Mouse (Mus musculus) brain, embryonic 18.5 days (tissue): ENCODE results near the gene Ip6k3.

Experiments
- DNase-seq: peaks from one replicate; pipeline ENCODE4 v3.0.0-alpha.2; 2012; ENCODE audit warnings: low read depth, low spot score

Gene Ip6k3

DNA sequence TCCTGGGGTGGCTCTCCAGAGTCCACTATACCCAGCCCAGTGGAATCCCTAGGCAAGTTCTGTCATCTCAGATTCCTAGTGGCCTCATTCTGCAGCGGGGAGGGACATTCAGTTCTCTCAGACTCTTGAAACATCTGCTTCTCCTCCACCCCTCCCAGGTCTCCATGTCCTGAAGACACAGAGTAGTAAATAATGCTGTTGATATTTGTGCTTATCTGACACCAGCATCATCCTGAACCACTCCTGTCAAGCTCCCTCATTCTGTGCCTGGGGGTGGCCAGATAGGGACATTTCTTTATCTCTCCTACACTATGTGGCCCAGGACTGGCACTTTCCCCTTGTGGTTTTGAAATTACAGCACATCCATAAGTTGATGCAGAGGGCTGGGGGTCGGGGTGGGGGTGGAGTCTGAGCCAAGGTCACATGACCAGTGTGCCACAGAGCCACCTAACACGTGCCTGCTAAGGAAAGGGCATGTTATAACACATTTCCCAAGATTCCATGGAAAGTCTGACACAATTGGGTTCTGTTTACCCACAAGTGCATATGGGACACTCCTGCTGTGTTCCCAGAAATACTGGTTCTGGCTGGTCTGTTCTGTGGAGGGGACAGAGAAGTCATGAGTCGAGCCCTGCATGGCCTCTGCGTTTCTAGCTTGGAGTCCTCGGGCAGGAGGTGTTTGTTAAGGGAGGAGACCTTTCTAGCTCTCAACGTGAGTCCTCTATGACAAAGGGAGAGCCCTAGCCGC, 14.4 kb downstream of the Ip6k3 start:
- no peak for DNase-seq

DNA sequence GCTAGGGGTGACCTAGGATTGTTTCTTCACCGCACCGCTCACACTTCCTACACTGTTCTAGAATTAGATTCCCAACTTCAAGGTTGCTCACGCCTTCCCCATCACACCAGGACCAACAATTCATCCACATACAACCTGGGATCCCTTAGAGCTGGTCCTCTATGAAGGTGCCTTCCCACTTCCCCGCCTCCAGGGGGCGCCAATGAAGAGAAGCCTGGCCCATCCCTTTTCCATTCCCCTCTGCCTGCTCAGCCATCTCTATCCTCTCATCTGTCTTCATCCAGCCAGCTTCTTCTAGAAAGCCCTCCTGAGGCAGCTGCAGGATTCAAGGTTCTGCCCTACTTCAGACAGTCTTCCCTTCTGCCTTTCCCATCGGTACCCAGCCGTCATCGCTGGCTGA, 16.2 kb downstream of the Ip6k3 start:
- no peak for DNase-seq

DNA sequence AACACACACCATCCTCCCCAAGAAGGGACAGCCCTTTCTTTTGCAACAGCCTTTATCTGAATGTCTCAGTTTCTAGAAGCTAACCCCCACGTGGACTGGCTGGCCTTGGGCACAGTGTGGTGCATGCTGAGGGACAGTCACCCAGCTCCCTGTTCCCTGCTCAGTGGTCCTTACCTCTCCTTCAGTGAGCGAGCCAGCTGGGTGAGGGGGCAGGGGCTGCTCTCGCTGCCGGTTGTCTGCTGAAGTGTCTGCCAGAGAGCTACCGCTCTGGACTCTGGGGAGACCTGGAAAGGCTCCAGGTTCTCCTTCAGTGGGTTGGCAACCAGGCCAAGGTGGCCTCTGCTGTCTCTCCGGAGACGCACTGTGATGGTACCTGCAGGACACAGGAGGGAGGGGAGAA, 16.7 kb downstream of the Ip6k3 start:
- DNase-seq, result no peak

DNA sequence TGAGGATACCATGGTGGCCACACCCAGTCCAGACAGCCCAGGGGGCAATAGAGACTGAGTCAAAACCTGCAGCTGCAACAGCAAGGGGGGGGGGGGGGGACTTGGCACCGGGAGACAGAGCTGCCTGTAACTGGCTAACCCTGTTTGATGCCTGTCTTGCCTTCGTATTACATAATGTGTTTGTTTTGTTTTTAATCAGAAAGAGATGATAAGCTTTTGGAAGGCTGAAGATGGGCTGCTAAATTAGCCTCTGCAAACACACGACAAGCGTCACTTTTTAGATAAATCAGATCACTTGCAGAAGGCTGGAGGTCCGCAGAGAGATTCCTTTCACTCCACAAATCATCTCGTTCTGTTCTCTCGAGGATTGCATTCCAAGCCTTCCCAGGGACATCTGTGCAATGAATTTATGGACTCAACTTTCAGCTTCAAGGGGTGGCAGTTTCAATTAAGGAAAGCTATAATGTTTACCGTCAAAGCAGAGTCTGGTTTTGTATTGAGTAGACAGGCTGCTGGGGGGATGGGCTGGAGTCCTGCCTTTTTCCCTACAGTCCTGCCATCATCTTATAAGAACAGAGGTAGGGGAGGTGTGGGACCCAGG, 21.2 kb downstream of the Ip6k3 start:
- no peak for DNase-seq

DNA sequence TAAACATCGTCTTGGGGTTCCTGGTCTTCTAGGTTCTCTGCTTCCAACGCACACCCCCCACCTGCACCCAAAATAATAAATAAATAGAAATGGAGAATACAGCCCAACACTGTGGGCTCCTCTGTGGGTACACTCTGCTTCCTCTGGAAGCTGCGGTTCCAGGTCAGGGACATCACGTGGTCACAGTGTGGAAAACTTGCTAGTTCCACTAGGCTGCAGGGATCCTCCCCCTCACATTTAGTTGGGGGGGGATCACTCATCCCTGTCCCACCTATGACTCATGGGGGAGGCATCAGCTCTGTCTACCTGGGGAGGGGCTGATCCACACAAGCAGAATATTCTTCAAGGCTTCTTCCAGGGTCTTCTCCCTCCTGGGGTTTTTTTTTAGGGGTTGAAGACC, 23.4 kb downstream of the Ip6k3 start:
- DNase-seq, result no peak

DNA sequence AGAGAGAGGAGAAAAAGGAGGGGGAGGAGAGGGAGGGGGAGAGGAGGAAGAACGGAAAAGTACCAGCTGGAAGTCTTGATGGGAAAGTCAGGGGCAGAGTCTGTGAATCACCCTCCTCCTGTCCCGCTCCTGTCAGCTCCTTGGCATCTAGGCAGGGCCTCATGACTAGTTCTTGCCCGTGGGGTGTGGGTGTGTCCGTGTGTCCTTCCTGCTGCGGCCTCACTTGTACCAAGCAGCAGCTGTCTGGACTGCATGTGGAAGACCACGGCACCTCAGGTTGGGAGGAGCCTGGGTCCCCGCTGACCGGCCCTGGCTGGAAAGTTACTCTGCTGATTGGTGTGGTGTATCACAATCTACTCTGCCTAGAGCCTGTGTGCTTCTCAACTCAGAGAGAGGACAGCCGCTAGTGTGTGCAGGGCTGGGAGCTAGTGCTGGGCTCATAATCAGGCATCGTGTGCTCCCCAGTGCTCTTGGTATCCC, 25.6 kb downstream of the Ip6k3 start:
- no peak for DNase-seq

DNA sequence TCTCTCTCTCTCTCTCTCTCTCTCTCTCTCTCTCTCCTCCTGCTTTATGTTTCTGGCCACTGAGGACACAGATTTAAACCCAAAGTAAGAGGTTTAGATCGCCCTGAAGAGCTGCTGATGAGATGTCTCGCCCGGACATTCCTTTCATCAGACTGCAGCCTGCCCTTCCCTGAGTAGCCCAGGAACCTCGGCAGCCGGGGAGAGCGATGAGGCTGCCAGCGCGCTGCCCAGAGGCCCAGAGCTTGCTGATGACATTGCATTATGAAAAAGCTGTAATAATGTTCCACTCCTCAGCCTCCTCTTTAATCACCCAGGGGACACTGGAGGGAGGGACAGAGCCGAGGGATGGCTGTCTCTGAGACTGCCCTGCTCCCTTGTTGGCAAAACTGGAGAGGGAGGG, 27.3 kb downstream of the Ip6k3 start:
- no peak for DNase-seq

DNA sequence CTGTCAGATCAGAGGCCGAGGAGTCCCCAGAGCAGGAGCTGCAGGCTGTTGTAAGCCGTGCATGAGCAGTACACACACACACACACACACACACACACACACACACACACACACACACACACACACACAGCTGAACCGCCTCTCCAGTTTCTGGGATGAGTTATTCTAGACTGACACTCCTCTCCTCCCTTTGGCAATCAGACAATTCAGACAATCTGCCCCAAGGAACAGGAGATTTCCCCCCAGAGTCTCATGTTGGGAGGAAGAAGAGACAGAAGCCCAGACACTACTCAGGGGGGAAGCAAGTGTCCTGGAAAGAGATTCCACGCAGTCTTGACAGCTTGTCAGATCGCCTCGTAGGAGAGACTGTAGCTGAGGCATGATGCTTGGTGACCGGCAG, 28.3 kb downstream of the Ip6k3 start:
- no peak for DNase-seq

DNA sequence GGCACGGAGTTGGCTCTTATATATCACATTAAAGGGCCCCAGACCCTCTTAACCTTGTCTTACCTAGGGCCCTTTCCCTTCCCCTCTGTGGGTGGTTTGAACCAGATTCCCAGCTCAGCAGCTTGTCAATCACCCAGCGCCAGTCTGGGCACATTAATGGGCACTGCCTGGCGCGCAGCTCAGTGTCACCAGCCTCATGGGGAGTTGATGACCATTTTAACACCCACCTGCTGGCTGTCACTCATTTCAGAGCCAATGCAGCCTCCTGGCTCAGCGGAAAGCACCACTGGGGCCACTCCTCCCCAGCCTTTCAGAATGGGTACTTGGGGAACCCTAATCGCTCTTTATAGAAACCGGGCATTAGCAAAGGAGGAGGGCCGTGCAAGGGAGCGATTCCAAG, 29.2 kb downstream of the Ip6k3 start:
- DNase-seq, result no peak

DNA sequence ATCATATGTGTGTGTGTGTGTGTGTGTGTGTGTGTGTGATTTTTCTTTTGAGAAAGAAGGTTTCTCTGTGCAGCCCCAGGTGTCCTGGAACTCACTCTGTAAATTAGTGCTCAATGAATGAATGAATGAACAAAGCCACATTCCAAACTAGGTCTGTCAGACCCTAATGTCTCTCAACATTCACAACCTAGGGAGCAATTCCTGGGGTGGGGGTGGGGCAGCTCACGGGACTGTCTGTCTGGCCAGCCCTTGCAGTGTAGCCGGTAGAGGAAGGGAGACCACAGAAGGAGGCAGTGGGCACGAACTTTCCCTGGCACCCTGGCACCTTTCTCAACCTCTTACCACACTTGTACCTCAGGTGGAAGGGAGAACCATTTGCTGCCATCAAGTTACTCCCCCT, 32.9 kb downstream of the Ip6k3 start:
- no peak for DNase-seq

DNA sequence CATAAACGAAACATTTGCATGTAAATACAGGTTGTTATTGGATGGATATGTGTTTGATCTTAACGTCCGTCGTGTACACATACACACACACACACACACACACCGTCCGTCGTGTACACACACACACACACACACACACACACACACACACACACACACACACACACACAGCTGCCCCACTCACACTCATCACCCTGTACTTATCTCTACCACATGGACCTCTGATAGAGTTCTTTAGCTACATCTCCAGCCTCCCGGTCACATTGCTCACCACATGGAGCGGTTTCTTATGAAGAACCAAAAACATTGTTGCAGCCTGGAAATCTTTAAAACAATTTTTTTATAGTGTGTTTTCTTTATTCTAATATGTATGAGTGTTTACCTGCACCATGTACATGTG, 33.4 kb downstream of the Ip6k3 start:
- DNase-seq, result no peak

DNA sequence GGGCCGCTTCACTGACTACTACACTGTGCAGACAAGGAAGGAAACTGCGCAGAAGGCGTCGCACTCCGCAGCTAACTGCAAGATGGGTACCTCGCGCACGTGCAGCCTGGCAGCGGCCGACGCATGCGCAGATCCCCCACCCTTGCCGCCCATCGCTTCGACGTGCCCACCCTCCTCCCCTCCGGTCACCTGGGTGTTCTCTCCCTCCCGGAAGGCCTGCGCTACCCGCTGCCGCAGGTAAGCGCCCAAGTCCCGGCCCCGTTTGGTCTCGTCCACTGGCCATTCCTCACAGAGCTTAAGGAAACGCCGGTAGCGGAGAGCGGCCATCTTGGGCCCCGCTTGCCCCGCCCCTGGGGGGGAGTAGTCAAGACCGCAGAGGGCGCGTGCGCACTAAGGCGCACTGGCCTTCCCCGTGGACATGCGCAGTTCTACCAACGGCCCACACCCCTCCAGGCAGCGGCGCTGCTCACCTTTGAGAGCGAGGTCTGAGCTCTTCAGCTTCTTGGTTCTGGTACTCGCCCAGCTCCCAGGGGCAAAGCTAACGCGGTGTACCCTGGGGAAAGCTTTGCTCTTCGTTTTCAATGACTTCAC, 33.9 kb downstream of the Ip6k3 start, which contains the start of gene Uqcc2:
TSS of gene Uqcc2 (minus strand) at position 366 of the 591 bp plus-strand sequence.
- DNase-seq, result peak; percentile 95

DNA sequence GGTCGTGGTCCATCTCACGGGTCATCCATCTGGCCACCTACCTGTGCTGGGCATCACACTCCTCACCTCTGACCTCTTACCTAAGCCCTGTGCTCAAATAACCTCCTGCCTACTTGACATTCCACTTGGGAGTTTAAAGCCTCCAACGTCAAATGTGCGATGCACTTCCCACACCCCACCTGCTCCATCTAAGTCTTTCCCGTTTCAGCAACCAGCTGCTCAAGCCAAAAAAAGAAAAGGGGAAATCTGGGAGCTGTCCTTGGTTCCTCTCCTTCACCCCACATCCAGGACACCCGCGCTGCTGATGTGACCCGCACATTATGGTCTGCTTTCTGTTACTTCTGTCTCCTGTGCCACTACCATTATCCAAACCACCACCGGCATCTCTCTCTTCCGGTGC, 35.4 kb downstream of the Ip6k3 start:
- no peak for DNase-seq

DNA sequence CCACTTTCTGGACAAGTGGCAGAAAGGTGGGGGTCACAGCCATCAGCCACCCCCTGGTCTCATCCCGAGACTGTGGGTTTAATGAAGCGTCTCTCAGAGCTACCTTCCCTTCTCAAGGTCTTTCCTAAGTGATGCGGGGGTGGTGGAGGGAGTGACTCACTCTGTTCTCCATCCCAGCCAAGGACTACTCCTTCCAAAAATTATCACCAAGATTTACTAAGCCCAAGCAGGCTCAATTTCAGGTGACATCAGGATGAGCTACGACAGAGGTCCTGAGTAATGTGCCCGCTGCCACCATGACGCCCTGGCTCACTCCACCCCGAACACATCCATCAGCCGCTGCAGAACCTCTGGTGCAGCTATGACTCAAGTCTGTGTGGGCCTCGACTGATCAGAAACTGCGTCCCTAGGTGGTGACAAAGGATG, 36.3 kb downstream of the Ip6k3 start:
- no peak for DNase-seq

DNA sequence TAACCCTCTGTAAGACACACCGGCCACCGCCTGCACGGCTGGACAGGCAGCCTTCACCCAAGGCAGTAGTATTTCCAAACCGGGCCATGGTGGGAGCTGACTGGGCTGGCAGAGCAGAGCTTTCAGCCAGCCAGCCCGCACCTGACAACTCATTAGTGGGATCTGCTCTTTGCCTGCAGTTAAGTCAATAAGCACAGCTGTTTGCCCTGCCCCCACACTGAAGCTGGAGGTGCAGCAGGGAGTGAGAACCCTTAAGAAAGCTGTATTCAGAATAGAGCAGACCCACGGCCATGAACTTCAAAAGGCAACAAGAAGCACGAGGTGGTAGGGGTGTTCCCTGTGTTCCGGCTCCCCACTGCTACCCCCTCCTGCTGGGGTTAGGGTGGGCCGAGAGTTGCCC, 37.3 kb downstream of the Ip6k3 start:
- no peak for DNase-seq

DNA sequence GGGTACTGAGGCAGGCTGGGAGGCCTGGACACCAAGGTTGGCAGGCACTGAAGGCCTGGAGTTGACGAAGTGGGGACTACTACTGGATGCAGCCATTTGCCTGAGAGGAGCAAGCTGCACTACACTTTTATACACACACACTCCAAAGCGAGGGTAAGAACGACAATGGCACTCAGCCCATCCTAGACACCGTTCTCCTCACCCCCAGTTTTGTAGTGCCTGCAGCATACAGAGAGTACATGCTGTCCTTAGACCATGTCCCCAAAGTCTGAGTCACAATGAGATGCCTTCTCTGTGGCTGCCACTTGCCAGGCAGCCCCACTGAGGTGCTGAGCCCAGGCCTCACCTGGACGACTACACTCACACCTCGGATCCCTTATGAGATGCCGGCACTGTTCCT, 37.8 kb downstream of the Ip6k3 start:
- no peak for DNase-seq

DNA sequence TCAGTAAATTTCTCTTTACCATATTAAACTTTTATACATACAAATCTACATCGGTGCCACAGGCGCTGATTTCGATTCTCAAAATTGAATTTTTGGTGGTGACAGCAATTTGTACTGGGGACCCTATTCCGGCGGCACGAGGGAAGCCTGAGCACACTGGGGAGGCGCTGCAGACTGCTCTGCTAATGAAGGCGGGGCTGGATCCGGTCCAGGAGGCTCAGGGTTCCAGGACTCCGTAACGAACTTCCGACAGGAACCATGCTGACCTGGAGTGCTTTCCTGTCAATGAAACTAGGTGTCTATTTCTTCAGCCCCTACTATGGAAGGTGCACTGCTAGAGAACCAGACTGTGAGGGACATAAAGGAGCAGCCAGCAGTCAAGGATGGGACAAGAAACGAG, 38.3 kb downstream of the Ip6k3 start:
- no peak for DNase-seq

DNA sequence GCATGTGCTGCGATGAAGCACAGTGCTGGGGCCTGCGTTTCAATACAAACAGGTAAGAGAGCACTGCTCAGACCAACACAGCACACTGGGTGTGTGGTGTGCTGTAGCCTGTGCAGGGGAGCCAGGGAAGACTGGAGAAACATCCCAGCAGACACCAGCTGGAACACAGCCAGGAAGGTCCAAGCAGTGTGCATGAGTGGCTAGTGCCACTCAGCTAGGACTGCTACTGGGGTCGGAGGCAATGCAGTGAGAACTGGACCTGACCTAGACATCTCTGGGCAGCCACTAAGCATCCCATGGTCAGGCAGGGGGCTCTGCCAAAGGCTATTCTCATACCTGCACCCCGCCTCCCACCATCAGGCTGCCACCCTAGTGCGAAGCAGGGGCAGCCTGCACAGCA, 39.4 kb downstream of the Ip6k3 start:
- no peak for DNase-seq

DNA sequence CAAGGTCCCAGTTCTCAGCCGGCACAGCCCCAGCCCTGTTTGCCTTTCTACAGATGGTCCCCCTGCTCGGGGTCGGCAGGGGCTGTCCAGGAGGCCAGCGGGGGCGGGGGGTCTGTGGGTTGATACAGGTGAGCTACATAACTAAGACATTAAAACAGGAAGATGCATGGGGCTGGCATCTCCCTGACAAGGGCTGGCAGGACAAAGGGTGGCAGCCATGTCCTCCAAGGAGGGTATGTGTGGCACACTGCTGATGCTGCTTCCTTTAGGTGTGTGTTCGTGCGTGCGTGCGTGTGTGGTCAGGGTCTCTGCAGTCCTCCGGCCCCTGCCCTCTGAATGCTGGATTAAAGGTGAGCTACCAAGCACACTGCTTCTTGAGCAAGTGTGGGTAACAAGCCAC, 40.6 kb downstream of the Ip6k3 start:
- no peak for DNase-seq

DNA sequence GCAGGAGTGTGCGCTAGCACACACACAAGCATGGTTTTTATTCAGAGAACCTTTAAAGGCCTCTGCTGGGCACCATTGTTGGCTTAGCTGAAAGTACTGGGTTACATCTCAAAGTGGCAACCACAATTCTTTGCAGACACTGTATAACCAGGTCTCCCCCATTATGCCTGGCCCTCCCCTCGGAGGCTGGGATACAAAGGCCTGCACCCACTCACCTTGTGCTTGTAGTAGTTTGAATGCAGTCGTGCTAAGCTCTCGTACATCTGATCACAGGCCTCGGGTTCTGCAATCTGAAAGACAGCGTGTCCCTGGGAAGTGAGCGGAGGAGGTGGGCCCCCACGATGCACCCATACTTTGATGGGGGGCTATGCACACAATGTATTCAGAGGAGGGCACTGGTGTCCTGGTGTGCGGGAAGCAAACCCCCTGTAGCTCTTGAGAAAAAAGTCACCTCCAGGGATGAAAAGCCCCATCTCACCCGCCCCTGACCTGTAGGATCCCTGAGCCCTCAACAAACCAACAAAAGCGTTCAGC, 41.9 kb downstream of the Ip6k3 start:
- no peak for DNase-seq

DNA sequence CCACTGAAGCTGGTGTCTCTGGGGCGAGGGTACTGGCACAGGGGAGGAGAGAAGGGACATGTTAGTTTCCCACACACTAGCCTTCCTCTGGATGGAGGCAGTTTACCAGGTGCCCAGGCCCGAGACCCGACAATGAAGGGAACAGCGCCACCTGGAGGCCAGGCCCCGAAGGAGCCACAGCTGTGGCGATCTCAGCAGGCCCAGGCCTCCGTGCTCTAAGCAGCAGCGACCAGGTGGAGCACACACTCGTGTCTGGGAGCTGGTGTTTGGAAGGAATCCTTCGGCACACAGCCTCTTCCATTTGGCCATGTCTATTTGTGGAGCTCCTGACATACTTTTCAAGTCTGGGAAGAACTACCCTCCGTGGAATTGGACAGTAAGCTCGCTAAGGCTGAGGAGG, 42.4 kb downstream of the Ip6k3 start:
- DNase-seq, result no peak

DNA sequence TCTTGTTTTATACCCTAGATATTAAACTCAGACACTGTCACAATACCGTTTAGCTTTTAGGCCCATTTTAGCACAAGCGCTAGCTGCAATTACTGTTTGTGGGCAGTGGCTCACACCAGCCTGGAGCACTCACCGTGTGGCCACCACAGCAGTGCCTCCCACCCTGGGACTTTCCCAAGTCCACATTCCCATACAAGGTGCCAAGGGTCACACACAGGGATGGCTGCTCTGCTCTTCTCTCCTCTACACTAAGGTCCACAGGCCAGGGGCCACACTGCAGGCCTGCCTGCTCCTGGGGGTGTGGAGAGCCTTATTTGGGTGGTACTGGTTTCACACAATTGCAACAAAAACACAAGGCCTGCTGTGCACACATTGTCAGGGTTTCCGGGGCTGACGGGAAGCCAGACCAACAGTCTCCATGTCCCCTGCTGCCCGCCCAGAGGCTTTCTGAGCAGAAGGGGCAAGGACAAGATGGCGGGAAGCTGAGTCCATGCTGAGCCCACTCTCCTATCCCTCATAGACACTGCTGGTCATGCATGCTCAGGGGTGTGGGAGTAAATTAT, 43.7 kb downstream of the Ip6k3 start:
- DNase-seq, result no peak

DNA sequence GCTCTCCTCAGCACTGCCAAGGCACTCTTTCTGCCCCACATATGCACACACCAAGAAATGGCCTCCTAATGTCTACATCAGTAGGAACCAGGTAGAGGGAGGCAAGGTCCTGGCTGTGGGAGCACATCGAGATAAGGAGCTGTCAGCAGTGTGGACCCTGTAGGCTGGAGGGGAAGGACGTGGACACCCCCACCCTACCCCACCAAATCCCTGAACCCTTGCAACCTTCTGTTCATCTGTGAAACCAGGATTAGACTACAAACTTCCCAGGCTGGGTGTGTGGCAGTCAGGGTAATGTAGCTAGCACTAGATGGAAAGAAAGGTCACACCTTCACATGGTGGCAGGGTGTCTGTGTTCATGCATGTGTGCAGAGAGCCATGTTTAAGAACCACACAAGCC, 44.5 kb downstream of the Ip6k3 start:
- DNase-seq, result no peak
